Mouse (Mus musculus) lung, postnatal 36 days (tissue): ENCODE data around the gene Hist2h3b.

Experiments
- DNase-seq: peaks from one replicate; pipeline ENCODE4 v3.0.0; 2022; ENCODE audit warnings: mixed read lengths

The Hist2h3b gene

DNA sequence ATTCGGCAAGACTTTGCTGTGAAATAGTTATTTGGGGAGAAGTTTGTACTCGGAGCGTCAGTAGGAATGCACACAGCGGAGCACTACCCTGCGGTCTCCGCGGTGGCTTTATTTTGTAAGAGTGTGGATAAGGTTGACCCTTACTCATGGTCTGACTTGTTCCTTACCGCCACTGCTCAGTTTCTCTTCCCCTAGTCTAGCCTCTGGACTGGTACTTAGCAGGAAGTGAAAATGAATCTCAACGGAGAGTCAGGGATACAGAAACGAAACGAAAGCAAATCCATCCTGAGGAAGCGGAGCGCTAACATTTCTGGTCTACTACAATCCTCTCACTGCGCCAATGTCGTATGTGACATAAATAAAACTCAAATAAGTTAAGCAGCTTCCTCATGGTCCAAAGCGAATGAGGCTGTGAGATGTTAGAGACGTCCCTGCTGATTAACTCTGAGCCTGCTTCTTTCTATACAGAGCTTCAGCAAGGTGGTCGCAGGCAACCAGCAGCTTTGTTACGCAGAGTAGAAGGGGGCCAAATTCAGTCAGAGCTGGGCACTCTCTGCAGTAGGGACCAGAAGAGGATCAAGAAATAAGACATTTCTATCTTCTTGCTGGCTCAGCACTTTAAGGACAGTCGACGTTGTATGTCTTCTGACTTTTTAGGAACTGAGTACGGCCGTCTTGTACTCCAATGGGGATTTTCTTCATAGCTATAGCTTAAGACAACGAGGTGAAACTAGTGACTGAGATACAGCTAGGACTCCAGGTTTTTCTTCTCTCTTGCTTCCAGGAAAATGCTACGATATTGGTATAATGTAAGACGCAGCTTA lies 32.5 kb downstream of the Hist2h3b start:
- peak; percentile 65 for DNase-seq

DNA sequence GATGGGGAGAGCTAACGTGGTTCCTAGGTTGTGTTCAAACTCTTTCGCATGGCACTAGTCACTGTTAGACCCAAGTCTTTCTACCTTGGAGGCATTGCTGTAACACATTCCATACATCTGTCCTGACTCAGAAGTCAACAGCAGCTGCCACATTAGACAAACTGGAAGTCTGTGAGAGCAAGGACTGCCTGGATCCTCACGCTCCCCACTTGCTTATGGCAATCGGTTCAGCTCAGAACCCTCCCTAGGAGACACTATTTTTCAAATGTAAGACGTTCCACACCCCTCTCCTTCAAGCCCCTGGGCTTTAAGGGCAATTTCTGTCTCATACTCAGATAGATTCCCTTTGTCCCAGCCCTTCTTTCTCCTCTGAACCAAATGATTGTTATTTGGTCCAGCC lies 33.6 kb downstream of the Hist2h3b start:
- no peak for DNase-seq

DNA sequence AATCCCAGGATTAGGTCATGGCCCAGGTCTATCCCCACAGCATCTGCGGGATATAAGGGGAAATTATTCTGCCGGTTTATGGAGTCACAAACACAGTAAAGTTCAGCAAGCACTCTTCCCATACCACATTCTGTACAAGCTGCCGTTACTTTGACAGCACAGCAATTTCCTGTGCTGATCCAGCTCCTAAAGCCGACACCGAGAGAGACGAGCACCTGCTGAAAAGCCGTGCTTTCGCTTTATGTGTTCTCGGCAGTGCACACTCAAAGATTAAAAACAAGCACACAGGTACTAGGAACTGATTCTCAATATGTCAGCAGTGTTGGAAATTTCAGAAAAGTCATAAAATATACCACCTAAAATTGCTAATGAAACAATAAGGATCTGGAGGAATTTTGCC lies 38.1 kb downstream of the Hist2h3b start:
- DNase-seq = no peak

- no peak for DNase-seq
These were observed 41.0 kb downstream of the Hist2h3b start for GRCm38 (mm10) chr3:96309441-96309840.

DNA sequence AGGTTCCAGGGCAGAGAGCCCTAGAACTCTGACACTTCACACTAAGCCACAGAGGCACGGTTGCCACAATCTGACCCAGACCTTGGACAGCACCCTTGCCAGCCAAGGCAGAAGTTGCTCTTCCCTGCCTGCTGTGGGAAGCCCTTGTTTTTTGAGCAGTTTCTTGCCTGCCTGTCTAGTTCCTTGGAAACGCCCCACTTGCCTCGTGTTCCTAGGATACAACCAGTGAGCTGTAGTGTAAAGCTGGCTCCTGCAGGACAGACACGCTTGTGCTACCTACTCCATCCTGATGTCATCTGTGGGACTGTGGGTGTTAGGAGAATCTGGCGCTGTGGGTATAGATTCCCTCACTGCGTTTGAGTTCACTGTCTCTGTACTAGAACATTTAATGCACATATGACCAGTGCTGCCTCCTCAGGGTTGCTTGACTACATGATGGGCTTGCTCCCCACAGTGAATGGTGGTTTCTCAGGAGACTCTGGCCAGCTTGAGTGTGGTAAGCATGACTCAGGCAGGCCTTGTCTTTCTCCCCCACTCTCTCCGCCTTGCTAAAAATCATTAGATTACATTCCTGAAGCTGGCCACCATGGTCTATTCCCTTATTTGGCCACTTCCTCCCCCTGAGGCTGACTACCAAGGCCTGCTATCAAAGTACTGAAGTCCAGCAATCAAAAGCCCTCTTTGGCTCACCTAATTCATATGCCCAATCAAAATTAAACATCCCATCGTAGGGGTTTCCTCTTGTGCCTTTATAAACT lies 44.1 kb downstream of the Hist2h3b start:
- DNase-seq = no peak
